Mouse (Mus musculus): Measurements from ENCODE around the gene Slc25a47. TPM values are rescaled to one million over a fixed set of nuclear protein-coding genes. Genes with fewer than 3 reads are reported as not detected.
A peak's percentile ranks its signal among the peaks of the same experiment; 100 is the strongest.

The Slc25a47 gene
- polyA plus RNA-seq, 1 experiment = 2.4 TPM

- Histone ChIP-seq H3K79me2 (ENCODE audit: control insufficient read depth, insufficient read depth) (no peaks in the 10 kb centered on the region), H3ac (ENCODE audit: control insufficient read depth, insufficient read length, low read depth) (no peak overlapping the region), H3K27me3 (ENCODE audit: control insufficient read depth, insufficient read depth, insufficient read length) (no peaks in the 10 kb centered on the region), H3K36me3 (ENCODE audit: control insufficient read depth, insufficient read depth) (no peaks in the 10 kb centered on the region), H3K4me3 (ENCODE audit: insufficient read depth, poor library complexity, severe bottlenecking) (no peak overlapping the region), H3K79me3 (ENCODE audit: low read depth) (no peaks in the 10 kb centered on the region)
- TF ChIP-seq CEBPB (IDR thresholded peaks at IDR 0.05; ENCODE audit: low read depth) (no peak), MAX (IDR thresholded peaks at IDR 0.05) (no peak), USF1 (IDR thresholded peaks at IDR 0.05; ENCODE audit: low read depth) (no peak), MYOD1 (IDR thresholded peaks at IDR 0.05; ENCODE audit: control insufficient read depth, insufficient read length, low read depth) (no peak), FOSL1 (IDR thresholded peaks at IDR 0.05; ENCODE audit: insufficient read depth, low read length, poor library complexity, severe bottlenecking) (no peak), MYOG (IDR thresholded peaks at IDR 0.05; ENCODE audit: control insufficient read depth, extremely low read depth, insufficient read length) (no peak), CTCF (IDR thresholded peaks at IDR 0.05; ENCODE audit: control insufficient read depth, insufficient read depth, insufficient read length) (no peak)
Measured at GRCm38 (mm10) chr12:108852822-108853221, 17.0 kb downstream of the Slc25a47 start.

GRCm38 (mm10) chr12:108855081-108855480, 19.2 kb downstream of the Slc25a47 start:
- H3K79me3 ChIP-seq (ENCODE audit: low read depth) = no peaks in the 10 kb centered on the region
- no peak overlapping the region for H3K4me3 ChIP-seq (ENCODE audit: insufficient read depth, poor library complexity, severe bottlenecking)
- no peak for TF ChIP-seq MAX (IDR thresholded peaks at IDR 0.05)
- TF ChIP-seq USF1 (IDR thresholded peaks at IDR 0.05; ENCODE audit: low read depth) = no peak
- no peak for TF ChIP-seq CEBPB (IDR thresholded peaks at IDR 0.05; ENCODE audit: low read depth)
- TF ChIP-seq MYOG (IDR thresholded peaks at IDR 0.05; ENCODE audit: control insufficient read depth, extremely low read depth, insufficient read length) = no peak
- no peak for TF ChIP-seq FOSL1 (IDR thresholded peaks at IDR 0.05; ENCODE audit: insufficient read depth, low read length, poor library complexity, severe bottlenecking)
- H3ac ChIP-seq (ENCODE audit: control insufficient read depth, insufficient read length, low read depth) = no peak overlapping the region
- H3K27me3 ChIP-seq (ENCODE audit: control insufficient read depth, insufficient read depth, insufficient read length) = no peaks in the 10 kb centered on the region
- no peaks in the 10 kb centered on the region for H3K36me3 ChIP-seq (ENCODE audit: control insufficient read depth, insufficient read depth)
- no peaks in the 10 kb centered on the region for H3K79me2 ChIP-seq (ENCODE audit: control insufficient read depth, insufficient read depth)

GRCm38 (mm10) chr12:108856186-108856585, 20.3 kb downstream of the Slc25a47 start:
- no peak overlapping the region for H3K4me3 ChIP-seq (ENCODE audit: insufficient read depth, poor library complexity, severe bottlenecking)
- H3K27me3 ChIP-seq (ENCODE audit: control insufficient read depth, insufficient read depth, insufficient read length) = no peaks in the 10 kb centered on the region
- H3K79me2 ChIP-seq (ENCODE audit: control insufficient read depth, insufficient read depth) = no peaks in the 10 kb centered on the region
- peaks cover 4% of the 10 kb centered on the region for H3K36me3 ChIP-seq (ENCODE audit: control insufficient read depth, insufficient read depth)
- TF ChIP-seq MYOD1 (IDR thresholded peaks at IDR 0.05; ENCODE audit: control insufficient read depth, insufficient read length, low read depth) (peak; percentile 46), MAX (IDR thresholded peaks at IDR 0.05) (no peak)
- H3ac ChIP-seq (ENCODE audit: control insufficient read depth, insufficient read length, low read depth) = no peak overlapping the region
- H3K79me3 ChIP-seq (ENCODE audit: low read depth) = no peaks in the 10 kb centered on the region

- Histone ChIP-seq H3ac (ENCODE audit: control insufficient read depth, insufficient read length, low read depth) (no peak overlapping the region), H3K36me3 (ENCODE audit: control insufficient read depth, insufficient read depth) (peaks cover 7% of the 10 kb centered on the region), H3K79me2 (ENCODE audit: control insufficient read depth, insufficient read depth) (no peaks in the 10 kb centered on the region), H3K4me3 (ENCODE audit: insufficient read depth, poor library complexity, severe bottlenecking) (no peak overlapping the region), H3K79me3 (ENCODE audit: low read depth) (no peaks in the 10 kb centered on the region), H3K27me3 (ENCODE audit: control insufficient read depth, insufficient read depth, insufficient read length) (no peaks in the 10 kb centered on the region)
- no peak for TF ChIP-seq MAX (IDR thresholded peaks at IDR 0.05)
- TF ChIP-seq MYOG (IDR thresholded peaks at IDR 0.05; ENCODE audit: control insufficient read depth, extremely low read depth, insufficient read length) = no peak
- no peak for TF ChIP-seq MYOD1 (IDR thresholded peaks at IDR 0.05; ENCODE audit: control insufficient read depth, insufficient read length, low read depth)
- TF ChIP-seq CTCF (IDR thresholded peaks at IDR 0.05; ENCODE audit: control insufficient read depth, insufficient read depth, insufficient read length) = no peak
- no peak for TF ChIP-seq USF1 (IDR thresholded peaks at IDR 0.05; ENCODE audit: low read depth)
- no peak for TF ChIP-seq CEBPB (IDR thresholded peaks at IDR 0.05; ENCODE audit: low read depth)
- no peak for TF ChIP-seq FOSL1 (IDR thresholded peaks at IDR 0.05; ENCODE audit: insufficient read depth, low read length, poor library complexity, severe bottlenecking)
Measured at GRCm38 (mm10) chr12:108857109-108857508, 21.3 kb downstream of the Slc25a47 start.

- peaks cover 7% of the 10 kb centered on the region for H3K36me3 ChIP-seq (ENCODE audit: control insufficient read depth, insufficient read depth)
- H3ac ChIP-seq (ENCODE audit: control insufficient read depth, insufficient read length, low read depth) = no peak overlapping the region
- H3K27me3 ChIP-seq (ENCODE audit: control insufficient read depth, insufficient read depth, insufficient read length) = no peaks in the 10 kb centered on the region
- H3K79me2 ChIP-seq (ENCODE audit: control insufficient read depth, insufficient read depth) = no peaks in the 10 kb centered on the region
- TF ChIP-seq USF1 (IDR thresholded peaks at IDR 0.05; ENCODE audit: low read depth) (no peak), MYOG (IDR thresholded peaks at IDR 0.05; ENCODE audit: control insufficient read depth, extremely low read depth, insufficient read length) (no peak), MAX (IDR thresholded peaks at IDR 0.05) (no peak), MYOD1 (IDR thresholded peaks at IDR 0.05; ENCODE audit: control insufficient read depth, insufficient read length, low read depth) (no peak), CEBPB (IDR thresholded peaks at IDR 0.05; ENCODE audit: low read depth) (no peak), CTCF (IDR thresholded peaks at IDR 0.05; ENCODE audit: control insufficient read depth, insufficient read depth, insufficient read length) (no peak), FOSL1 (IDR thresholded peaks at IDR 0.05; ENCODE audit: insufficient read depth, low read length, poor library complexity, severe bottlenecking) (no peak)
- no peak overlapping the region for H3K4me3 ChIP-seq (ENCODE audit: insufficient read depth, poor library complexity, severe bottlenecking)
- H3K79me3 ChIP-seq (ENCODE audit: low read depth) = no peaks in the 10 kb centered on the region
Measured at GRCm38 (mm10) chr12:108857589-108858184, 21.8 kb downstream of the Slc25a47 start.

- H3K27me3 ChIP-seq (ENCODE audit: control insufficient read depth, insufficient read depth, insufficient read length) = no peaks in the 10 kb centered on the region
- H3K36me3 ChIP-seq (ENCODE audit: control insufficient read depth, insufficient read depth) = peaks cover 7% of the 10 kb centered on the region
- no peaks in the 10 kb centered on the region for H3K79me3 ChIP-seq (ENCODE audit: low read depth)
- H3K79me2 ChIP-seq (ENCODE audit: control insufficient read depth, insufficient read depth) = no peaks in the 10 kb centered on the region
- H3ac ChIP-seq (ENCODE audit: control insufficient read depth, insufficient read length, low read depth) = no peak overlapping the region
- H3K4me3 ChIP-seq (ENCODE audit: insufficient read depth, poor library complexity, severe bottlenecking) = no peak overlapping the region
- TF ChIP-seq USF1 (IDR thresholded peaks at IDR 0.05; ENCODE audit: low read depth) = no peak
- TF ChIP-seq FOSL1 (IDR thresholded peaks at IDR 0.05; ENCODE audit: insufficient read depth, low read length, poor library complexity, severe bottlenecking) = no peak
- TF ChIP-seq MYOG (IDR thresholded peaks at IDR 0.05; ENCODE audit: control insufficient read depth, extremely low read depth, insufficient read length) = no peak
- no peak for TF ChIP-seq CTCF (IDR thresholded peaks at IDR 0.05; ENCODE audit: control insufficient read depth, insufficient read depth, insufficient read length)
- no peak for TF ChIP-seq CEBPB (IDR thresholded peaks at IDR 0.05; ENCODE audit: low read depth)
- no peak for TF ChIP-seq MYOD1 (IDR thresholded peaks at IDR 0.05; ENCODE audit: control insufficient read depth, insufficient read length, low read depth)
- TF ChIP-seq MAX (IDR thresholded peaks at IDR 0.05) = no peak
Measured at GRCm38 (mm10) chr12:108858486-108858885, 22.6 kb downstream of the Slc25a47 start.

Data from C2C12 (cell line).